Mouse (Mus musculus): ENCODE results near the gene Ptprk. TPM values are rescaled to one million over a fixed set of nuclear protein-coding genes. Genes with fewer than 3 reads are reported as not detected.

The Ptprk gene
- polyA plus RNA-seq, 1 experiment from 2014 or later: 44.6 TPM

DNA sequence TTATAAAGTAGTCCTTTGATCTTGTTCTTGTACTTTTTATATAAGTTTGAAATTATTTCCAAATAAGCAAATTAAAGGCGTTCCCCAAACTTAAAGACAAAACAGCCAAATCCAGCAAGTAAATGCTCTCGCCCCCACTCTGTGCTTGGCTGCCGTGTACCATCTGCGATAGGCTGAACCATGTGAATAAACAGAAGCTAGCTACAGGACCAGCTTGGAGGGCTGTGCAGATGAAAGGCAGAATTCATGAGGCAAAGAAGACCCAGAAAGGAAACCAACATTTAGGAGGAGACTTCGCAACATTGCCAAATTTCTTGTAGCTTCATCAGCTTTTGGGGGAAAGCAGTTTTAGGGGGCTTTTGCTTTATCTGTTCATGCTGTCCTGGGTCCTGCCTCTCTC, 53.4 kb downstream of the Ptprk start:
- Histone ChIP-seq H3K9me3 (ENCODE audit: control insufficient read depth, low read length) (no peaks in the 10 kb centered on the region), H3K9ac (ENCODE audit: low read length) (no peak overlapping the region), H3K27me3 (ENCODE audit: control insufficient read depth, insufficient read depth, low read depth, low read length) (no peaks in the 10 kb centered on the region), H3K4me1 (replicated peaks; ENCODE audit: control insufficient read depth, insufficient read depth, low read length) (peaks cover 8% of the 10 kb centered on the region), H3K36me3 (ENCODE audit: control insufficient read depth, insufficient read depth, low read length) (no peaks in the 10 kb centered on the region), H3K4me3 (ENCODE audit: low read length) (no peak overlapping the region), H3K4me2 (ENCODE audit: low read depth, low read length) (no peak overlapping the region), H3K27ac (ENCODE audit: low read length) (no peak overlapping the region)
- 60% methylated on average over 5 of the region's 5 CpGs for WGBS
- ATAC-seq (ENCODE audit: low read depth): no peak

DNA sequence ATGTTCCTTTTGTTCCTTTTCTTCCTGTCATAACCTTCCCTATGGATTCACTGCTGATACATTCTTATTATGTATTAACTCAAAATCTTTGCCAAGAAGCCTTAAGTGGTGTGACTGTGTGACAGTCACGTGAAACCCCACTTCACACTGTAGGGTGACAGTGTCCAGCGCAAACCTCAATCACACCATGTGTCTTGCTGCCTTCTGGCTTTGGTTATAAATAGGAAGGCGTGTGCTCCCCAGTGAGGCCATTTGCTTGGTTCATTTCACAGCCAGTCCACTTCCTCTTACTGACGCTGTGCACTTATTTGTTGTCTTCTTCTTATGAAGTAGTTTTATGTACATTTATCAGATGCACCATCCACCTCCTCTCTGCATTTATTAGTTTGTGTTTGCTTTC, 53.8 kb downstream of the Ptprk start:
- WGBS: 48% methylated on average over 4 of the region's 4 CpGs
- 0 out of 2 replicates have a peak, but pooled peaks have one; percentile 34 for ATAC-seq (ENCODE audit: low read depth)
- peaks cover 8% of the 10 kb centered on the region for H3K4me1 ChIP-seq (replicated peaks; ENCODE audit: control insufficient read depth, insufficient read depth, low read length)
- H3K9me3 ChIP-seq (ENCODE audit: control insufficient read depth, low read length): no peaks in the 10 kb centered on the region
- H3K4me2 ChIP-seq (ENCODE audit: low read depth, low read length): no peak overlapping the region
- H3K4me3 ChIP-seq (ENCODE audit: low read length): no peak overlapping the region
- no peak overlapping the region for H3K27ac ChIP-seq (ENCODE audit: low read length)
- H3K36me3 ChIP-seq (ENCODE audit: control insufficient read depth, insufficient read depth, low read length): no peaks in the 10 kb centered on the region
- no peaks in the 10 kb centered on the region for H3K27me3 ChIP-seq (ENCODE audit: control insufficient read depth, insufficient read depth, low read depth, low read length)
- no peak overlapping the region for H3K9ac ChIP-seq (ENCODE audit: low read length)

DNA sequence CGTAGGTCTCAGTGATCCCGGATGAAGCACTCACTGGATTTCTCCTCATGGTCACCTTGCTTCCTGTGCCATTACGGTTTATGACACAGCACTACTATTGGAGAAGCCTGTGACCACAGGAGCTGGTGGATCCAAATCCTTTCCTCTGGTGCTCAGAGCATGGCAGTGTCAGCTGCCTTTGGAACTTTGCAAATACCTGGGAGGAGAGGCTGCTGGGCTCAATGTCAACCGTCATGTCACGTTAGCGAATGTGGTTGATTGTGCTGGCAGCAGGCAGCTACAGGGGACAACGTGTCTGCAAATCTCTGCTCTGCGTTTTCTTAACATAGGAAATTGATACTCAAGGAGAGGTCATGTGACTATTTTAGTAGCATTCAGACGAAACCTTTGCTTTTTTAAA, 55.8 kb downstream of the Ptprk start:
- Histone ChIP-seq H3K4me2 (ENCODE audit: low read depth, low read length) (no peak overlapping the region), H3K27ac (ENCODE audit: low read length) (no peak overlapping the region), H3K27me3 (ENCODE audit: control insufficient read depth, insufficient read depth, low read depth, low read length) (no peaks in the 10 kb centered on the region), H3K9ac (ENCODE audit: low read length) (no peak overlapping the region), H3K36me3 (ENCODE audit: control insufficient read depth, insufficient read depth, low read length) (peaks cover 3% of the 10 kb centered on the region; the same call in 1 of the 2 replicates), H3K9me3 (ENCODE audit: control insufficient read depth, low read length) (no peaks in the 10 kb centered on the region), H3K4me1 (replicated peaks; ENCODE audit: control insufficient read depth, insufficient read depth, low read length) (peaks cover 8% of the 10 kb centered on the region), H3K4me3 (ENCODE audit: low read length) (no peak overlapping the region)
- no peak for ATAC-seq (ENCODE audit: low read depth)
- 75% methylated on average over 9 of the region's 9 CpGs for WGBS

DNA sequence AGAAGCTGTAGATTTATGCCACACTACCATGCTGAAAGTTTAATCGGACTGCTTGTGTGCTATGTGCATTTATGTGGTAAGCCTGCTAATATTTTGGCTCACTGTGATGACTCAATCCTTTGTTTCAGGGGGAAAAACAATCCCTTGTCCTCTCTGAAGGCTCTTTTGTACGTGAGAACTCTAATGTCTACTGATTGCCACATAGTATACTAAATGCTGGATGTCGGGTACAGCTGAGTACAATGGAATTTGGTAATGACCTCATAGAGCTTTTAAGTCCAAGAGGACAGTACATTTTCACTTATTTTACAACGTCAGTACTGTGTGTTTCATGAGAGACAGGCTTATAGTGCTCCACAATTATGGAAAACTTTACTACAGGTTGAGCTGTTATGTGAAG, 59.1 kb downstream of the Ptprk start:
- Histone ChIP-seq H3K4me1 (replicated peaks; ENCODE audit: control insufficient read depth, insufficient read depth, low read length) (no peaks in the 10 kb centered on the region), H3K9me3 (ENCODE audit: control insufficient read depth, low read length) (no peaks in the 10 kb centered on the region), H3K27me3 (ENCODE audit: control insufficient read depth, insufficient read depth, low read depth, low read length) (no peaks in the 10 kb centered on the region), H3K4me2 (ENCODE audit: low read depth, low read length) (no peak overlapping the region), H3K36me3 (ENCODE audit: control insufficient read depth, insufficient read depth, low read length) (peaks cover 3% of the 10 kb centered on the region; the same call in 1 of the 2 replicates), H3K27ac (ENCODE audit: low read length) (no peak overlapping the region), H3K4me3 (ENCODE audit: low read length) (no peak overlapping the region), H3K9ac (ENCODE audit: low read length) (no peak overlapping the region)
- WGBS: 79% methylated on average over 4 of the region's 4 CpGs
- no peak for ATAC-seq (ENCODE audit: low read depth)

DNA sequence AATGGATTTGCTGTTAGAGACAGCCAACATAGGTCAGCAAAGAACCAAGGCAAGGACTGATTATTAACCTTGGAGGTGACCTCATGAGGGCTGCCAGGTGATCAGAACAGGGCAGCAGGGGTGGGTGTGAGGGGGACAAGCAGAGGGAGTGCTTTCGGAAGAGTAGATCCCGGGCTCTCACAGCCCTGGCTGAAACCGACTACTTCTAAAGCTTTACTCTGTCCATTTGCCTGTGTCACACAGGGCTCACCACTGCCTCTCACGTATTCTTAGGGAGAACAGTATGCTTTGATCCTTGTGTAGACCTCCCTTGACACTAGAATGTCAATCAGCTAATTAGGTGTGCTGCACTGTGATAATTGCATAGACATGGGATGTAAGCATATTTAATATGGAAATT, 63.8 kb downstream of the Ptprk start:
- Histone ChIP-seq H3K36me3 (ENCODE audit: control insufficient read depth, insufficient read depth, low read length) (peaks cover 3% of the 10 kb centered on the region; the same call in 1 of the 2 replicates), H3K4me3 (ENCODE audit: low read length) (no peak overlapping the region), H3K27me3 (ENCODE audit: control insufficient read depth, insufficient read depth, low read depth, low read length) (no peaks in the 10 kb centered on the region), H3K27ac (ENCODE audit: low read length) (no peak overlapping the region), H3K9ac (ENCODE audit: low read length) (no peak overlapping the region), H3K9me3 (ENCODE audit: control insufficient read depth, low read length) (no peaks in the 10 kb centered on the region), H3K4me1 (replicated peaks; ENCODE audit: control insufficient read depth, insufficient read depth, low read length) (no peaks in the 10 kb centered on the region), H3K4me2 (ENCODE audit: low read depth, low read length) (no peak overlapping the region)
- ATAC-seq (ENCODE audit: low read depth): no peak
- 54% methylated on average over 4 of the region's 4 CpGs for WGBS

DNA sequence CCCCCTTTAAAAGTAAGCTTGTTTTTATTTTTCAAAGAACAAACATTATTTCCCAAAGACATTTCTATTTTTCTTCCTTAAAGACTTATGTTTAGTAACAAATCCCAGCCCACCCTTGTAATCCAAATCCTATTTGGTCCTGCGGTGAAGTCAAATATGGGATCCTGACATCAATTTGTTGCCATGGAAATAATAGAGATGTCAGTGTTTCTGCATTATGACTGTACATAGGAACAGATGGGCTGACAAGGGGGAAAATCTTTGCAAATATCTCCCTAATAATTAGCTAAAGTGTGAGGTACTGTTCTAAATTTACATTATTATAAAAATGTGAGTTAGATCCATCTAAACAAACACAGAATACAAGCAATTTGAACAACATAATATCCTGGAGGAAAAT, 69.8 kb downstream of the Ptprk start:
- H3K9ac ChIP-seq (ENCODE audit: low read length): no peak overlapping the region
- WGBS: 88% methylated on average over 1 of the region's 1 CpGs
- H3K4me3 ChIP-seq (ENCODE audit: low read length): no peak overlapping the region
- ATAC-seq (ENCODE audit: low read depth): no peak
- no peak overlapping the region for H3K4me2 ChIP-seq (ENCODE audit: low read depth, low read length)
- H3K27ac ChIP-seq (ENCODE audit: low read length): no peak overlapping the region
- H3K27me3 ChIP-seq (ENCODE audit: control insufficient read depth, insufficient read depth, low read depth, low read length): no peaks in the 10 kb centered on the region
- no peaks in the 10 kb centered on the region for H3K9me3 ChIP-seq (ENCODE audit: control insufficient read depth, low read length)
- no peaks in the 10 kb centered on the region for H3K4me1 ChIP-seq (replicated peaks; ENCODE audit: control insufficient read depth, insufficient read depth, low read length)
- H3K36me3 ChIP-seq (ENCODE audit: control insufficient read depth, insufficient read depth, low read length): no peaks in the 10 kb centered on the region

DNA sequence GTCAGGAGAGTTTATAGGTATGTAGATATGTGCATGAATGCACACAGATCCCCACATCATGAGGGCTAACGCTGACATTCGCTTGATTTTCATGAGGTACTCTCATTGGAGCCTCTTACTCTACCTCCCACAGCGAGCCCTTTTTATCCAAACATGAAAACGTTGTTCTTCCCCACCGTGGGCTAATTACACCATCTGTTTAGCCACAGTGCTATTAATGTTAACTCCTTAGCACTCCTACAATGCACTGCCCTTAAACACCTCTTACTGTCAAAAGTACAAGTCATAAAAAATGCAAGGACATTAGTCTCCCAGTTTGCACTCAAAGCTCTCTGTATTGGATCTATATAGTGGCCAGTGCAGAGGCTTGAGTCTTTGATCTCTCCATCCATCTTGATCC, 70.7 kb downstream of the Ptprk start:
- 61% methylated on average over 5 of the region's 5 CpGs for WGBS
- Histone ChIP-seq H3K4me2 (ENCODE audit: low read depth, low read length) (no peak overlapping the region), H3K27me3 (ENCODE audit: control insufficient read depth, insufficient read depth, low read depth, low read length) (no peaks in the 10 kb centered on the region), H3K36me3 (ENCODE audit: control insufficient read depth, insufficient read depth, low read length) (no peaks in the 10 kb centered on the region), H3K9me3 (ENCODE audit: control insufficient read depth, low read length) (no peaks in the 10 kb centered on the region), H3K9ac (ENCODE audit: low read length) (no peak overlapping the region), H3K4me3 (ENCODE audit: low read length) (no peak overlapping the region), H3K4me1 (replicated peaks; ENCODE audit: control insufficient read depth, insufficient read depth, low read length) (no peaks in the 10 kb centered on the region), H3K27ac (ENCODE audit: low read length) (no peak overlapping the region)
- ATAC-seq (ENCODE audit: low read depth): no peak

DNA sequence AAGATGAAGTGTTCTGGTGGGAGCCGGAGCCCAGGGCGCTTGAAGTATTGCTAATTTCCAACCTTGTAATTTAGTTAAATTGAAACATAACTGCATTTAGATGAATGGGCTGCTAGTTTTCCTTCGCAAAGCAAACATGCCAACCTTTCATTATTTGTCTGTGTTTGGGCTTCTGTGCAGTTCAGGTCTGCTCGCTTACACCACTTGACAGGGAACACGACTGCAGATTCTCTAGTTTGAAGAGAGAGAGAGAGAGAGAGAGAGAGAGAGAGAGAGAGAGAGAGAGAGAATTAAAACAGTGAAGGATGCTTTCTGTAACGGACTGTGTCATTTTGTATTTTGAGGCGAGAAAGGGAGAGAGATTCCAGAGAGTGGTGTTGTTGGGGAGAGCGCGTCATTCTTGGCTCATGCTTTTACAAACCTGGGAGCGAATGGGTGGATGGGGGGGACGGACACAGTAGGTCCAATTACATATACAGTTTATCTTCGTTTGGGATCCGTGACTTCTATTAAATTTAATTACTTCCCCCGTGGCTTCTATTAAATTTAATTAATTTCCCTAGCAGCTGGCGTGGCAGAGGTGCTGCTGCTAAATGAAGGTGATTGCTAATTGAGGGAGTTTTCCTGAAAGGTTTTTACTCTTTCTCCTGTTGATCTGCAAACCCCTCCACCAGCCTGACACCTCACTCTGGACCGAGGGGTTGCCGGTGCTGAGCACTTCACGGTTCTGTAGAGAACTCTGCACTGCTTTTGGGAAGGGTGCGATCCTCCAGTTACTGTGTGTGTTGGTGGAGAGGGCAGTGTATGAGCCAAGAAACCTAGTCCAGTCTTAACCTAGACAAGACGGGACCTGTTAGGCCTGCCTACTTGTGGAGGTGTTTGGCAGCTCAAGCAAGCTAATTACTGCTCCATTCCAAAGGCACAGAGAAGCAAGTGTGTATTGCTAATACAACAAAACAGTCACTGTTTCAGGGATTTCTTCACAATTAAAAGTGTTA, 81.4 kb downstream of the Ptprk start:
- no peak overlapping the region for H3K27ac ChIP-seq (ENCODE audit: low read length)
- no peak overlapping the region for H3K4me3 ChIP-seq (ENCODE audit: low read length)
- H3K9me3 ChIP-seq (ENCODE audit: control insufficient read depth, low read length): no peaks in the 10 kb centered on the region
- 73% methylated on average over 20 of the region's 20 CpGs for WGBS
- H3K4me1 ChIP-seq (replicated peaks; ENCODE audit: control insufficient read depth, insufficient read depth, low read length): no peaks in the 10 kb centered on the region
- no peak overlapping the region for H3K4me2 ChIP-seq (ENCODE audit: low read depth, low read length)
- ATAC-seq (ENCODE audit: low read depth): no peak
- H3K36me3 ChIP-seq (ENCODE audit: control insufficient read depth, insufficient read depth, low read length): no peaks in the 10 kb centered on the region
- no peak overlapping the region for H3K9ac ChIP-seq (ENCODE audit: low read length)
- no peaks in the 10 kb centered on the region for H3K27me3 ChIP-seq (ENCODE audit: control insufficient read depth, insufficient read depth, low read depth, low read length)

DNA sequence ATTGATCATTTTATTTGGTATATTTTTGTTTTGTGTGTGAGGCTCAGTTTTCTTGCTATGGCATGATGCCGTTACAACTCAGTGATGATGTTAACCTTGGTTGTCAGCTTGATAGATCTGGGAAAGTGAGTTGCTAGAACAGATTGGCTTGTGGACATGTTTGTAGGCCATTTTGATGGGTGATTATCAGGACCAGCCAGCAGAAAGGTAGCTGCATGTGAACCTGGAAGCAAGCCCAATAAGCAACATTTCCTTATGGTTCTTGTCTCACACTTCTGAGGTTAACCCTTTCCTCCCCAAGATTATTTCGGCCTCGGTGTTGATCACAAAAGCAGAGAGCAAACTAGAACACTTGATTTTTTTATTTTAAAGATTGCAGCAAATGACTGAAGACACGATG, 85.1 kb downstream of the Ptprk start:
- no peak overlapping the region for H3K27ac ChIP-seq (ENCODE audit: low read length)
- H3K4me2 ChIP-seq (ENCODE audit: low read depth, low read length): no peak overlapping the region
- 77% methylated on average over 4 of the region's 4 CpGs for WGBS
- H3K9me3 ChIP-seq (ENCODE audit: control insufficient read depth, low read length): no peaks in the 10 kb centered on the region
- no peaks in the 10 kb centered on the region for H3K36me3 ChIP-seq (ENCODE audit: control insufficient read depth, insufficient read depth, low read length)
- no peak for ATAC-seq (ENCODE audit: low read depth)
- H3K4me1 ChIP-seq (replicated peaks; ENCODE audit: control insufficient read depth, insufficient read depth, low read length): peaks cover 11% of the 10 kb centered on the region
- H3K4me3 ChIP-seq (ENCODE audit: low read length): no peak overlapping the region
- H3K9ac ChIP-seq (ENCODE audit: low read length): no peak overlapping the region
- no peaks in the 10 kb centered on the region for H3K27me3 ChIP-seq (ENCODE audit: control insufficient read depth, insufficient read depth, low read depth, low read length)
